Mouse (Mus musculus) CH12.LX (cell line): ENCODE data around the gene Malsu1. TPM values are rescaled to one million over a fixed set of nuclear protein-coding genes. Genes with fewer than 3 reads are reported as not detected.

Experiments
- DNase-seq: peaks from one replicate; pipeline ENCODE4 v3.0.0-alpha.2; 2013; ENCODE audit errors: extremely low read depth
- H3K27ac ChIP-seq: 2 replicates; pipeline ENCODE4 v1.5.1; 2012; ENCODE audit warnings: low read depth, mild to moderate bottlenecking, control low read depth, moderate library complexity; ENCODE audit not compliant: insufficient read depth
- H3K27me3 ChIP-seq: replicated peaks from 2 replicates; pipeline ENCODE3; 2012; ENCODE audit warnings: inconsistent platforms
- H3K36me3 ChIP-seq, 2 experiments: replicated peaks in 1 of 2; 2 replicates each; pipeline versions ENCODE3 to v1.6.1; 2012; ENCODE audit warnings: inconsistent platforms in 1 of 2, low read length in 1 of 2, mild to moderate bottlenecking in 1 of 2, mixed read lengths in 1 of 2, moderate library complexity in 1 of 2; ENCODE audit not compliant: control insufficient read depth in 1 of 2, insufficient read depth in 1 of 2
- H3K4me1 ChIP-seq, 2 experiments: 2 replicates each; pipeline ENCODE4 v1.6.1; 2012; ENCODE audit warnings: inconsistent platforms in 1 of 2, moderate library complexity in 1 of 2; ENCODE audit not compliant: insufficient read depth in 2 of 2, control insufficient read depth in 1 of 2
- H3K4me2 ChIP-seq: 2 replicates; pipeline ENCODE4 v1.6.1; 2012; ENCODE audit warnings: low read depth, mild to moderate bottlenecking, control low read depth; ENCODE audit not compliant: poor library complexity, insufficient read depth, severe bottlenecking
- H3K4me3 ChIP-seq, 3 experiments: fragments of 150-350 bp in 1 of 3; sonication (generic) in 1 of 3; replicated peaks in 1 of 3; 2 replicates each; pipeline versions ENCODE3 to v1.5.1; 2011 to 2012; ENCODE audit warnings: low read depth in 2 of 3, low read length in 2 of 3, mild to moderate bottlenecking in 2 of 3, moderate library complexity in 2 of 3, control low read depth in 1 of 3, improper control_type of control experiment in 1 of 3, inconsistent platforms in 1 of 3, mixed read lengths in 1 of 3; ENCODE audit not compliant: poor library complexity in 1 of 3
- H3K79me2 ChIP-seq: replicated peaks from 2 replicates; pipeline ENCODE4 v1.6.1; 2012; ENCODE audit warnings: mild to moderate bottlenecking, moderate library complexity; ENCODE audit not compliant: control insufficient read depth, poor library complexity, insufficient read depth, severe bottlenecking; ENCODE audit errors: extremely low read depth
- H3K9ac ChIP-seq: 2 replicates; pipeline ENCODE4 v1.6.1; 2012; ENCODE audit warnings: low read depth, mild to moderate bottlenecking, control low read depth, moderate library complexity; ENCODE audit not compliant: insufficient read depth
- H3K9me3 ChIP-seq: replicated peaks from 2 replicates; pipeline ENCODE3; 2012; ENCODE audit warnings: low read length, inconsistent platforms, mixed read lengths
- BHLHE40 ChIP-seq: IDR thresholded peaks from 2 replicates; pipeline ENCODE4 v1.6.1; 2011; ENCODE audit warnings: mild to moderate bottlenecking, low read depth, low read length, improper control_type of control experiment
- CHD1 ChIP-seq: IDR thresholded peaks from 2 replicates; pipeline ENCODE4 v1.6.1; 2012; ENCODE audit warnings: low read depth, low read length, improper control_type of control experiment, inconsistent platforms
- CHD2 ChIP-seq: IDR thresholded peaks from 2 replicates; pipeline ENCODE4 v1.6.1; 2011; ENCODE audit warnings: low read length, improper control_type of control experiment
- CTCF ChIP-seq, 2 experiments: IDR thresholded peaks in 1 of 2; conservative IDR thresholded peaks in 1 of 2; 2 replicates each; pipeline ENCODE4 v1.5.1; 2011 to 2012; ENCODE audit warnings: low read depth in 2 of 2, low read length in 2 of 2, improper control_type of control experiment in 1 of 2, inconsistent platforms in 1 of 2, mild to moderate bottlenecking in 1 of 2, moderate library complexity in 1 of 2
- E2F4 ChIP-seq: IDR thresholded peaks from 2 replicates; pipeline ENCODE4 v1.6.1; 2011; ENCODE audit warnings: low read depth, low read length, improper control_type of control experiment; ENCODE audit not compliant: insufficient replicate concordance
- EP300 ChIP-seq: IDR thresholded peaks from 2 replicates; pipeline ENCODE4 v1.6.1; 2011; ENCODE audit warnings: low read length, improper control_type of control experiment
- ETS1 ChIP-seq: conservative IDR thresholded peaks from 2 replicates; pipeline ENCODE4 v1.6.1; 2012; ENCODE audit warnings: low read depth, mild to moderate bottlenecking, inconsistent platforms, low read length, improper control_type of control experiment, moderate library complexity
- HCFC1 ChIP-seq: IDR thresholded peaks from 2 replicates; pipeline ENCODE4 v1.6.1; 2012; ENCODE audit warnings: low read depth, mild to moderate bottlenecking, inconsistent platforms, low read length, improper control_type of control experiment
- IRF4 ChIP-seq: IDR thresholded peaks from 2 replicates; pipeline ENCODE4 v1.6.1; 2014; ENCODE audit warnings: low read depth, mild to moderate bottlenecking, inconsistent platforms, low read length, improper control_type of control experiment
- JUN ChIP-seq: IDR thresholded peaks from 2 replicates; pipeline ENCODE4 v1.6.1; 2011; ENCODE audit warnings: low read depth, mild to moderate bottlenecking, low read length, improper control_type of control experiment, moderate library complexity; ENCODE audit not compliant: insufficient read depth
- KAT2A ChIP-seq: IDR thresholded peaks from 2 replicates; pipeline ENCODE4 v1.6.1; 2012; ENCODE audit warnings: low read length, improper control_type of control experiment, inconsistent platforms; ENCODE audit not compliant: insufficient replicate concordance
- MAX ChIP-seq: IDR thresholded peaks from 2 replicates; pipeline ENCODE4 v1.6.1; 2011; ENCODE audit warnings: low read length, improper control_type of control experiment
- MAZ ChIP-seq: IDR thresholded peaks from 2 replicates; pipeline ENCODE4 v1.6.1; 2012; ENCODE audit warnings: low read depth, mild to moderate bottlenecking, inconsistent platforms, low read length, improper control_type of control experiment, moderate library complexity
- MEF2A ChIP-seq: IDR thresholded peaks from 2 replicates; pipeline ENCODE4 v1.6.1; 2014; ENCODE audit warnings: low read depth, mild to moderate bottlenecking, inconsistent platforms, low read length, improper control_type of control experiment, borderline replicate concordance
- MXI1 ChIP-seq: IDR thresholded peaks from 2 replicates; pipeline ENCODE4 v1.6.1; 2011; ENCODE audit warnings: mild to moderate bottlenecking, low read depth, low read length, improper control_type of control experiment
- NELFE ChIP-seq: IDR thresholded peaks from 2 replicates; pipeline ENCODE4 v1.6.1; 2011; ENCODE audit warnings: low read depth, low read length, improper control_type of control experiment
- NRF1 ChIP-seq: IDR thresholded peaks from 2 replicates; pipeline ENCODE4 v1.6.1; 2014; ENCODE audit warnings: low read depth, mild to moderate bottlenecking, inconsistent platforms, low read length, improper control_type of control experiment, moderate library complexity
- POLR2A ChIP-seq: IDR thresholded peaks from 2 replicates; pipeline ENCODE4 v1.6.1; 2011; ENCODE audit warnings: low read depth, mild to moderate bottlenecking, improper control_type of control experiment, low read length
- POLR2AphosphoS2 ChIP-seq: IDR thresholded peaks from 2 replicates; pipeline ENCODE4 v1.6.1; 2011; ENCODE audit warnings: low read depth, low read length, improper control_type of control experiment
- RCOR1 ChIP-seq: conservative IDR thresholded peaks from 2 replicates; pipeline ENCODE4 v1.6.1; 2012; ENCODE audit warnings: low read depth, mild to moderate bottlenecking, inconsistent platforms, low read length, improper control_type of control experiment
- SIN3A ChIP-seq: IDR thresholded peaks from 2 replicates; pipeline ENCODE4 v1.6.1; 2012; ENCODE audit warnings: low read length, improper control_type of control experiment, inconsistent platforms
- SMC3 ChIP-seq: IDR thresholded peaks from 2 replicates; pipeline ENCODE4 v1.6.1; 2011; ENCODE audit warnings: low read depth, low read length, improper control_type of control experiment
- TBP ChIP-seq: conservative IDR thresholded peaks from 2 replicates; pipeline ENCODE4 v1.6.1; 2011; ENCODE audit warnings: low read depth, low read length, improper control_type of control experiment
- TCF12 ChIP-seq: IDR thresholded peaks from 2 replicates; pipeline ENCODE4 v1.6.1; 2014; ENCODE audit warnings: low read depth, mild to moderate bottlenecking, inconsistent platforms, low read length, improper control_type of control experiment
- USF1 ChIP-seq: IDR thresholded peaks from 2 replicates; pipeline ENCODE4 v1.6.1; 2014; ENCODE audit warnings: low read depth, mild to moderate bottlenecking, inconsistent platforms, low read length, improper control_type of control experiment
- ZKSCAN1 ChIP-seq: IDR thresholded peaks from 2 replicates; pipeline ENCODE4 v1.6.1; 2012; ENCODE audit warnings: low read depth, inconsistent platforms, low read length, improper control_type of control experiment, borderline replicate concordance
- ZMIZ1 ChIP-seq: IDR thresholded peaks from 2 replicates; pipeline ENCODE4 v1.6.1; 2012; ENCODE audit warnings: low read depth, mild to moderate bottlenecking, inconsistent platforms, low read length, improper control_type of control experiment
- ZNF384 ChIP-seq: IDR thresholded peaks from 2 replicates; pipeline ENCODE4 v1.6.1; 2012; ENCODE audit warnings: low read depth, low read length, improper control_type of control experiment, inconsistent platforms
- dilution Hi-C: fragments of 300-500 bp; cut with MboI; formaldehyde crosslinking; loops from 2 replicates; pipeline ENCODE4 v1.14.3; 2020; ENCODE audit warnings: low sequenced_read_pairs; ENCODE audit not compliant: extremely low pct_unique_long_range_greater_than_20kb, extremely low pct_ligation_motif_present
- in situ Hi-C: fragments of 300-500 bp; cut with MboI; formaldehyde crosslinking; loops from 3 replicates; pipeline ENCODE4 v1.14.3; 2019; ENCODE audit warnings: low sequenced_read_pairs, low pct_ligation_motif_present, low pct_unique_long_range_greater_than_20kb, mixed read lengths
- polyA plus RNA-seq: library from polyadenylated mRNA; unstranded; fragments of >175 nt; gene quantifications from 2 replicates; pipeline ENCODE4 v1.2.1, GENCODE M21; 2012; ENCODE audit warnings: low read depth; ENCODE audit not compliant: insufficient read length
- total RNA-seq, 2 experiments: library from RNA; depleted of rRNA; stranded (reverse); fragments of 300-350 nt in 1 of 2; fragments of >200 nt in 1 of 2; gene quantifications; 2 replicates each; pipeline ENCODE4 v1.2.3; 2012 to 2014

The Malsu1 gene
- total and polyA plus RNA-seq, 3 experiments = 39.0 to 78.7 (median 59.6) TPM

DNA sequence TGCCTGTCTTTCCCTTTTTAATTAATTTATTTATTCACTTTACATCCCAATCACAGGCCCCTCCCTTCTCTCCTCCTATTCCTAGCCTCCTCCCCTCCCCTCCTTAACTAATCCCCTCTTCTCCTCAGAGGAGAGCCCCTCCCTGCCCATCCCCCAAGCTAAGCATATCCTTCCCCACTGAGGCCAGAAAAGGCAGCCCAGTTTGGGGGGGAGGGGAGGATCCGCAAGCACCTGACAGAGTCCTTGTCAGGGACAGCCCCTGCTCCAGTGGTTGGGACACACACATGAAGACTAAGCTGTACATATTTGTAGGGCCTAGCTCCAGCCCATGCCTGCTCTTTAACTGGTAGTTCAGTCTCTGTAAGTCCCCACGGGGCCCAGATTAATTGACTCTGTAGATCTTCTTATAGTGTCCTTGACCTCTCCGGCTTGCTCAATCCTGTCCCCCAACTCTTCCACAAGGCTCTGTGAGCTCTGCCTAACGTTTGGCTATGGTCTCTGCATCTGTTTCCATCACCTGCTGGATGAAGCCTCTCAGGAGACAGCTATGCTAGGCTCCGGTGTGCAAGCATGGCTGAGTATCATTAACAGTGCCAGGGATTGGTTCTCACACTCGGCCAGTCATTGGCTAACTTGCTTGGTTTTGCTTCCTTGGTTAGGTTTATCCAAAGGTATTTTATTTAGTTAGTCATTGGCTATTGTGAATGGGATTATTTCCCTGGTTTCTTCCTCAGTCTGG, 58.9 kb downstream of the Malsu1 start:
- peaks cover 0 to 9% of the 10 kb centered on the region in 2 experiments for H3K36me3 ChIP-seq
- H3K27me3 ChIP-seq = no peaks in the 10 kb centered on the region
- peak overlapping the region; percentile 42 for H3K27ac ChIP-seq
- no peak overlapping the region for H3K9ac ChIP-seq
- in situ Hi-C loops = loop anchor here (10.0 kb wide), 1 partner anchor 58 kb away; the partner anchor contains the start of gene Malsu1
- DNase-seq = peak; percentile 93
- TF ChIP-seq NRF1 (no peak), MEF2A (no peak; the same call in 1 of the 2 replicates), ETS1 (peak; percentile 69; the same call in 1 of the 2 replicates), POLR2A (peak; percentile 40; the same call in 1 of the 2 replicates), TBP (no peak), CHD2 (peak; percentile 97), RCOR1 (no peak), CHD1 (no peak), ZNF384 (no peak), KAT2A (no peak), HCFC1 (no peak), MAZ (peak; percentile 84; the same call in 1 of the 2 replicates), ZMIZ1 (no peak), EP300 (peak; percentile 64), USF1 (no peak), TCF12 (peak; percentile 66; the same call in 1 of the 2 replicates), BHLHE40 (peak; percentile 86), IRF4 (peak; percentile 72), SIN3A (no peak), POLR2AphosphoS2 (no peak), ZKSCAN1 (no peak), SMC3 (no peak), MAX (no peak), MXI1 (no peak; the same call in 1 of the 2 replicates), CTCF (conservative IDR thresholded peaks at IDR 0.05 in 1 of 2, IDR thresholded peaks at IDR 0.05 in 1 of 2; ENCODE audit: low read depth in 2 of 2, low read length in 2 of 2) (no peak), E2F4 (no peak), JUN (no peak), NELFE (0 out of 2 replicates have a peak, but pooled peaks have one; percentile 23)
- H3K9me3 ChIP-seq = no peaks in the 10 kb centered on the region
- peak overlapping the region; percentile 54 for H3K4me2 ChIP-seq
- no peak overlapping the region for H3K4me3 ChIP-seq
- dilution Hi-C loops = no loop called here
- H3K4me1 ChIP-seq = peaks cover 12 to 83% of the 10 kb centered on the region in 2 experiments
- H3K79me2 ChIP-seq = no peaks in the 10 kb centered on the region

Other genes with a start within 250 kb of the Malsu1 start
- gene Tmem176a, start 232.9 kb upstream of the Malsu1 start, total RNA-seq (2012; rRNA removed) = 24.9 and 27.2 TPM in 2 replicates
- 30.0 and 34.6 TPM in 2 replicates for gene Tmem176a, start 232.9 kb upstream of the Malsu1 start, total RNA-seq (2014; rRNA removed)
- gene Tmem176a, start 232.9 kb upstream of the Malsu1 start, polyA plus RNA-seq = 49.8 and 58.0 TPM in 2 replicates
- 39.4 and 43.3 TPM in 2 replicates for gene Tmem176b, start 232.3 kb upstream of the Malsu1 start, total RNA-seq (2012; rRNA removed)
- 82.2 and 89.8 TPM in 2 replicates for gene Tmem176b, start 232.3 kb upstream of the Malsu1 start, total RNA-seq (2014; rRNA removed)
- 159 and 162 TPM in 2 replicates for gene Tmem176b, start 232.3 kb upstream of the Malsu1 start, polyA plus RNA-seq
- 0.13 TPM in 1 of 2 replicates, not detected in the other for gene Aoc1, start 200.9 kb upstream of the Malsu1 start, total RNA-seq (2012; rRNA removed)
- 0.19 and 0.24 TPM in 2 replicates for gene Aoc1, start 200.9 kb upstream of the Malsu1 start, total RNA-seq (2014; rRNA removed)
- gene Aoc1, start 200.9 kb upstream of the Malsu1 start, polyA plus RNA-seq = 0.15 and 0.21 TPM in 2 replicates
- not detected in 2 replicates for gene 1600015I10Rik, start 143.9 kb upstream of the Malsu1 start, total RNA-seq (2012; rRNA removed)
- gene 1600015I10Rik, start 143.9 kb upstream of the Malsu1 start, total RNA-seq (2014; rRNA removed) = not detected in 2 replicates
- not detected in 2 replicates for gene 1600015I10Rik, start 143.9 kb upstream of the Malsu1 start, polyA plus RNA-seq
- not detected in 2 replicates for gene Doxl2, start 98.8 kb upstream of the Malsu1 start, total RNA-seq (2012; rRNA removed)
- gene Doxl2, start 98.8 kb upstream of the Malsu1 start, total RNA-seq (2014; rRNA removed) = not detected in 2 replicates
- not detected in 2 replicates for gene Doxl2, start 98.8 kb upstream of the Malsu1 start, polyA plus RNA-seq
- not detected in 2 replicates for gene Svs1, start 86.9 kb upstream of the Malsu1 start, total RNA-seq (2012; rRNA removed)
- not detected in 2 replicates for gene Svs1, start 86.9 kb upstream of the Malsu1 start, total RNA-seq (2014; rRNA removed)
- gene Svs1, start 86.9 kb upstream of the Malsu1 start, polyA plus RNA-seq = not detected in 2 replicates
- 0.08 TPM in 1 of 2 replicates, not detected in the other for gene Gpnmb, start 37.2 kb upstream of the Malsu1 start, total RNA-seq (2012; rRNA removed)
- not detected in 2 replicates for gene Gpnmb, start 37.2 kb upstream of the Malsu1 start, total RNA-seq (2014; rRNA removed)
- 0.24 TPM in 1 of 2 replicates, not detected in the other for gene Gpnmb, start 37.2 kb upstream of the Malsu1 start, polyA plus RNA-seq
- gene Igf2bp3, start 141.2 kb downstream of the Malsu1 start, total RNA-seq (2012; rRNA removed) = 18.4 TPM in 2 replicates
- gene Igf2bp3, start 141.2 kb downstream of the Malsu1 start, total RNA-seq (2014; rRNA removed) = 35.6 and 39.1 TPM in 2 replicates
- 22.0 and 23.1 TPM in 2 replicates for gene Igf2bp3, start 141.2 kb downstream of the Malsu1 start, polyA plus RNA-seq
- 55.4 and 78.8 TPM in 2 replicates for gene Tra2a, start 190.2 kb downstream of the Malsu1 start, total RNA-seq (2012; rRNA removed)
- 120 and 142 TPM in 2 replicates for gene Tra2a, start 190.2 kb downstream of the Malsu1 start, total RNA-seq (2014; rRNA removed)
- gene Tra2a, start 190.2 kb downstream of the Malsu1 start, polyA plus RNA-seq = 95.1 and 103 TPM in 2 replicates
- 2.1 and 2.3 TPM in 2 replicates for gene Ccdc126, start 245.5 kb downstream of the Malsu1 start, total RNA-seq (2012; rRNA removed)
- gene Ccdc126, start 245.5 kb downstream of the Malsu1 start, total RNA-seq (2014; rRNA removed) = 6.1 and 6.3 TPM in 2 replicates
- 2.8 TPM in 2 replicates for gene Ccdc126, start 245.5 kb downstream of the Malsu1 start, polyA plus RNA-seq